Mouse (Mus musculus): ENCODE measurements around the gene Fermt2.

Fermt2 gene

DNA sequence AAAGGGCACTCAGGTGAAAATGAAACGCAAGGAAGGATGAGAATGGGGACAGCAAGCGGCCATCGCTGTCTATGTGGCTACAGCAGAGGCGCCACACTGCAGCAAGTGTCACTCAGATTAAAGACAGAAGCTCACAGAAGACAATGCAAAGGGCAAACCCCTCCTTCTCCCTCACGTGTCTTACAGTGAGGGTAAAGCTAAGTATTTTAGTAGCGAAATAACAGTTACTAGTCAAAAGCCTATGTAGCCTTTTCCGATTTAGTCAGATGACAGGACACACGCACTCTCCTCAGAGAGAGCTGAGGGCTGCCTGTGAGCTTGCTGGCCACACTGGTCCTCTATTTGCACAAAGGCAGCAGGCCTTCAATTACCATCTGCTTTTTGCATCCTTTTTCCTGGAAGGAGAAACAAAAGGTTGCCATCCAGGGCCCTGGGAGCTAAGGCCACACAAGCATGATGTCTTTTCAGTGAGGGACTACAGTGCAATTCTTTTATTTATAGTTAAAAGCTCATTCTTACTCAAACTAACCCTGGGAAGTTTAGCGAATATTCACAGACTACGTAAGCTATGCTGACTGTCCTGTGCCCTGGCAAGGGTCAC, 66.9 kb downstream of the Fermt2 start:
- DNase-seq (ENCODE audit: low read depth): no peak

DNA sequence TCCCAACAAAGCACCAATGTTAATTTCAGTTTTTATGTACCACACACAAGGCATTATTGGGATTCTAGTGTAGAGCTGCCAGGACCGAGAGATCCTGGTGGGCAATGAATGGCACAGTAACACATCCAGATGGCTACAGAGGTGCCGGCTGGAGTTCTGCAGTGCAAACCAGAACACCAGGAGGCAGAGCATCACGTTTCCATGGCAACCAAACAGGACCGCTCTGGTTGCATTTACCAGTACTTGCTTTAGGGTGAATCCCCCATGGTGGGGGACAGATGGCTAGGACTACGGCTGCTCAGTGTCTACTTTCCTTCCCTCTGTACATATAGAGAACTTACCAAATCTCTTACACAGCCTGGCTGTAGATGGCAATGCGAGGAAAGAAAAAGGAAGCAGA, 67.5 kb downstream of the Fermt2 start:
- DNase-seq (ENCODE audit: low read depth): no peak

DNA sequence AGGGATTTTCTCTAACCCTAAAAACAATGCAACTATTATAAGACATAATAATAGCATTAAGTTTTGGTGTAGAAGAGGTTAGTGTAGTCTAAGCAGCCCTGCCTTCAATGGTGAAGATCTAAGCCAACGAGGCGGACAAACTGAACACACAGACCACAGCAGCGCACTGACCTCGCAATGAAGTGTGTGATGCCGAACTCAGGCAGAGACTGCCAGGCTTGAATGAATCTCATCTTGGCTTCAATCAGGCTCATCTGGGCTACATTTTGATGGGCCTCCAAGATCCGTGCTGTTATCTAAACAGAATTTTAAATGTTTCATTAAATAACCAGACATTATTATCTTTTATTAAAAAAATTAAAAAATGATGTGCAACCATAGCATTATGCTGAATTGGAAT, 68.0 kb downstream of the Fermt2 start:
- no peak for DNase-seq (ENCODE audit: low read depth)

DNA sequence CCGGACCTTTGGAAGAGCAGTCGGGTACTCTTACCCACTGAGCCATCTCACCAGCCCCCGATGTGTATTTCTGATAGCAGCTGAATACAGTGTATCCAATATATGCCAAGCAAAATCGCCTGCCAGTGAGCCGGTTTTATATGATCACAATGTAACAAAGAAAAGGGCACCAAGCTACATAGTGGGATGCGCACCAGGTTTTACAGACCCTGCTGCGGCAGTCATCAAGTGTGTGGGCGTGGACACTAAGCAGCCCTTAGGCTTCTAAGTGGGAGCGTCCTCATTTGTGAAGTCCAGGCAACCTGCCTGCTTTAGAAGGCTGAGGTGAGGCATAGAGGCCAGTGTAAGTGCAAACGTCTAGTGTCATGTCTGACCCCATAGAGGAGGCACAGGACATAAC, 69.4 kb downstream of the Fermt2 start:
- DNase-seq (ENCODE audit: low read depth): no peak

DNA sequence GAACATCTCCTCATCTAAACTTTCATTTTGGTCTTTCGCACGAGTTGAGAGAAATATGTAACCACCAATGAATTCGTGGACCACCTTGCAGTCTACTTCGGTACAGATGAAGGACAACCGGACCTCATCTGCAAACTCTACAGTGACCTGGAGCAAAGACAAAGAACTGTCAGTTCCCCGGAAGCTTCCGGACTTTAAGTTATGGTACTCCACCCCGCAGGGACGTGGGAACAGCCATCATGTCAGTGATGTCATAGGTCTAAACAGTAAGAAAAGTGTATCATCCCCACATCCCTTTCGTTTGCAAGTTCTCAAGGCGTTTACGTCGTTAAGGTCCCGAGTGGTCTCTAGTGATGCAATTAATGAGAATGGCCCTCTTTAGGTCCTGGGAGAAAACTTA, 70.0 kb downstream of the Fermt2 start:
- no peak for DNase-seq (ENCODE audit: low read depth)

DNA sequence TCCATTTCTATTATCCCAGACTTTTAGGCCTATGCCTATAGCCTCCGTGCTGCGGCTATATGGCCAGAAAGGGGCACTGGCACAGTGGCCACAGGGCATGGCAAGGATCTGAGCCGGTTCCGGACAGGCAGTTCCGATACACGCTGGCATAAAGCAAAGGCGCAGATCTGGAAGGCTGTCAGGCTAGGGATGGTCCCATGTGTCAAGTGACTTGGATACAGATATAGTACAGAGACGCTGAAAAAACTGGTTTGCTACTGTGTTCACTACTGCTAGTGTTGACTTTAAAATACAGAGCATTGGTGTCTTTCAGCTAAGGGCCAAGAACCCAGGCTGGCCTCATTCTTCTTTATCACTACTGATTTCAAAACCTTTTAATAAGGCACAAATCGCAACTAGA, 72.9 kb downstream of the Fermt2 start:
- DNase-seq (ENCODE audit: low read depth): no peak

DNA sequence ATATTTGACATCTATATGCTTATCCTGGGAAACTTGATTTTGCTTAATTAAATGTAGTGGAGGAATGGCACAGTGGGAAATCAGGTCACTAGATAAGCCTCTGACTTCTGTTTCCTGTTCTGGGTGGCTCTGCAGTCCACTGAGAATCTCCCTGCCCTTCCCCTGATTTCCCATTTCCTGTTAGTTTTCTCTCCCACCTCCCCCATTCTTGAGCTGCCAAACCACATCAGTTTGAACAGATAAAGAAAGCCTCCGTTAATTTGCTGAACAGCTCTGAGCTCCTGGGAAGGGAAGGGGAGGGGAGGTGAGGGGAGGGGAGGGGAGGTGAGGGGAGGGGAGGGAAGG, 73.4 kb downstream of the Fermt2 start:
- DNase-seq (ENCODE audit: low read depth): no peak

DNA sequence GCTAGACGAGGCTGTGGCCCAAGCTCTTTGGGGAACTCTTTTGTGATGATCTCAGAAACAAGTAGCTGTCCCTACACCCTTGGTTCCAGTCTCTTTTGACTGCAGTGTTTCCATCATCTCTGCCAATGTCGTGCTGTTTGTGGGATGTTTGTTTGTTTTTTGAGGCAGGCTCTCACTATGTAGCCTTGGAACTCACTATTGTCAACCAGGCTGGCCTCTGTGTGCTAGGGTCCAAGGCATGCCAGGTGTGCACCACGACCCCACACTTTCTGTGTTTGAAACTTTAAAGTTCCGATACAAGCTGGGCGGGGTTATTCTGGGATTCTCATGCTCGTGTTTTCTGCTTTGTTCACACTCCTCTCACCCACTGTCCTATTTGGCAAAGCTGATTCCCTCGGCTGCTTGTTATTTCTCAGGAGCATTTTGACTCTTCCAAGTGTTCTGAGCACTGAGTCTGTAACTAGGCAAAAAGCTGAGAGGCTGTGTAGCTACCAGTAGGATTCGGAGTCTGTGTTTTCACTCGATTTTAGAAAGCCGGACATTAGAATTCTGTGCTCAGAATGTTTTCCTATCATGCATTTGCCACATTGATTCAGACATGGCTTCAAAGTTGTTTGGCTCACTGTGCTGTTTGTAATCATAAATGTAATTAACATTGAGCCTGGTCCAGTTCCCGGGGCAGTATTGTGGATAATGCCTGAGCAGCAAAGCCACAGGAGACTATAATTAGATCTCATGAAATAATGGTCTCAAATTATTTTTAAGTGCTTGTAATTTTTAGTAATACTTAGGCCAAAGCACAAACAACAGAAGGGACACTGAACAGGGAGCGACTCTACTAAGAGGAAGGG, 74.0 kb downstream of the Fermt2 start:
- DNase-seq (ENCODE audit: low read depth): no peak

DNA sequence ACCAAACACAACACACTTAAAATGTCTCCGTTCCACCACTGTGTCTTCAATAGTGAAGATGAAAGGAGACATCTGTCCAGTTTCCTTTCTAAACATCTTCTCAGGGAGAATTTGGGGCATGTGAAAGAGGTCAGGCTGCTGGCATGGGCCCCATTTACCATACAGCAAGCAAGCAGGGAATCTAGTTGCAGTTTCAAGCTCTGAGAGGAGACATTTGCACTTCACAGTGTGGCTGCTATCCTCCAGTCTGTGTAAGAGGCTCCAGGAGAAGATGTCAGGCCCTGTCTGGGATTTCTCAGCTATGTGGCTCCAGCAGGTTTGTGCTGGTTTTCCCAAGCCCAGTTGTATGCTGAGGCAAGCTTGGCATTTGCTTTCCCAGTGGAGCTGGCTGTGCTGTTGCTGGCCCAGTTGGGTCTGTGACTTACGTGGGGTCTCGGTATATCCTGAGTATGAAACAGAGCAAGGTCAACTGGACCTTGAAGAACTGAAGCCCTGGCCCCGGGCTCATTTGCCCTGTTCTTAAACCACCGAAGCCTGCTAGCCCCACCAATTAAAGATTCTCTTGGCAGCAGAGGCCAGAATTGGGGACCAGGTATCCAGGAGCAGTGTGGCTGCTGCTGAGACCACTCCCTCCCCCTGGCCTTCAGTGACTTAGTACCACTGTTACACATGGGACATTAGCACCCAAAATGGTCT, 76.2 kb downstream of the Fermt2 start:
- no peak for DNase-seq (ENCODE audit: low read depth)

DNA sequence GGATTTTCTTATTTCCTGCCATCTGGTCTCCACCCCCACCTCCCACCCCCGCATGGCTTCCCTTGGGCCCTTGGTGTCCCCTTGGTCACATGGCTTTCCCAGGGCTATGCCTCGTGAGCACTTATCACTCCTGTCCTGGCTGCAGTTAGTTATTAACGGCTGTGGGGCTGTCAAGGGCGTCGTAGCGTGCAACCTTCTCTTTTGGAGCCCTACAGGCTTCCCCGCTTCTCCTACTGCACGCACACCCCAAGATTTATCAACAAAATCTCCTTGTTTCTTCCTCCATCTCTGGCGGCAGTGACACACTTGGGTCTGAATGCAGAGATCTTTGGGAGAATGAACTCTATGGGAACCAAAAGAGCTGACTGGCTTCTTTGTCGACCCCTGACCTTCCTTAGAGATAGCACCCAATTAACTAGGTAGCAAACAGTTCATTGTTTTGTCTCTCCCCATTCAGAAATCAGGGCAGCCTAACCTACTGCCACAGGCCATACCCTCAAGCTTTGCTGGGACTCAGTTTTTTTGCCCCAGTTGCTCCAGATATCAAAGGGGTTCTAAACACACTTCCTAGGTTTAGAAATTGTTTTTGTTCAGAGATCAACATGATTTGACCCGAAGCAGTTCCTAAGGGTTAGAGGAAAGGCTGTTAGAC, 76.9 kb downstream of the Fermt2 start:
- no peak for DNase-seq (ENCODE audit: low read depth)

DNA sequence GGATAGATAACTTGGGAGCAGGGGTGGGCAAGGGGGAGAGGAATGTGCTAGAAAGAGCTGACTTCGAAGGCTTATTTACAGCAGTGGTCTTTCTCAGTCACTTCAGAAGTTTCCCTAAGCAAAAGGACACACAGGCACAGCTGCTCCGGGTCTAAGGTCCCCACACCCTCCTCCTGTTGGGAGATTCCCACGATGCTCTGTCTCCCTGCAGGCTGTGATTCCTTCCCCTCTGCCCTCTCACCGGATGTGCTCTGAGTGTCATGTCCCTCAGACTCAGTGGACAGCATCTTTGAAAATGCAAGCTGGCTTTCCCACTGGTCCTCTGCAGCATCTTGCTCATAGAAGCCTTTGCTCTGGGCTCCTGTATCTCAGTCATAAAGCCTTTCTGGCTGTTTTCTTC, 77.8 kb downstream of the Fermt2 start:
- DNase-seq (ENCODE audit: low read depth): no peak

DNA sequence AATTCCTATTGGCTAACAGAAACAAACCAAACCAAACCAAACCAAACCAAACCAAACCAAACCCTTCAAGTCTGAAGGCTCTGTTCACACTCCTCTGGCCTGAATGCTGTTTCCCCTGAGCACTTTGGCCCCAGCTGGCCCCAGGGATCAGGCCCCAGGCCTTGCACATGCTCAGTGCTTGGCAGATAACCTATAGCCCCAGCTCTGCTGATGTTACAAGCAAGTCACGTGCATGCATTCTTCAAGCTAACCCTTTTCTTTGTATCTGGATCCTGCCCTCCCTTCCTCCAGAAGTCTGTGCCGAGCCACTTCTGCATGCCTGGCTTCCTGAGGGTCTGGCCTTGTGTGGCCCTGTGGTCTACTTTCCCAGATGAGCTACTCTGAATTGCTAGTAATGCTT, 78.8 kb downstream of the Fermt2 start:
- DNase-seq (ENCODE audit: low read depth): no peak

DNA sequence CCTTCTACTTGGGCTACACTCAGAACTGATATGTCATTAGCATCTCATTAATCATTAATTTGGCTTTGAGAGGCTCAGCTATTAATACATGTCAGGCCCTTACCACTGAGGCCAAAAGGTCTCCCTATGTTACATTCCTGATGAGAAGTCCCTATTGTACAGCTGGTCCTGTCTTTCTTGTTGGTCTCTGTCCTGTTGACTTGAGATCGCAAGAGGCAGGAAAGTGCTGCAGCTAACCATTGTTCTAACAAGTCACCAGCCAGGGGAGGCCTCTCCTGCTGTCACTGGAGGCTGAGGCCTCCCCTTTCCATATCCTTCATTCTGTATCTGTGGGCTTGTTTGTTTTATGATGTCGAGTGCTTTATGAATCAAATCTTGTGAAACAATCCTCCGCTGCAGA, 83.1 kb downstream of the Fermt2 start:
- no peak for DNase-seq (ENCODE audit: low read depth)

DNA sequence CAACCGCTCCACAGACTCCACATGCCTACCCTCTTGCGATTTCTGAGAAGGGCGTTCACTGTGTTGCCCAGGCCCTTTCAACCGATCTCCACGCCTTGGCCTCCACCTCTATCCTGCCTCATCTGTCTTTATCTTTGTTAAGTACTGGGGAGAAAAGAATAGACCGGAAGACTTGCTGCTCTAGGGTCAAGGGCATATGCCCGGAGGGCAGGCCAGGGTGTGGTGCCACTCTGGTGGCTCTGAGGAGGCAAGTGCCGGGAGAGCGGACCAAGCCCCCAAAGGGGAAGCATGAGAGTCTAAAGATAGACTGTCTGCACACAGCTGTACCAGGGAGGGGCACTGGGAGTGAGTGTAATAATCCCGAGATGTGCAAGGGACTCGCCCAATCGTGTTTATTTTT, 84.5 kb downstream of the Fermt2 start:
- no peak for DNase-seq (ENCODE audit: low read depth)

DNA sequence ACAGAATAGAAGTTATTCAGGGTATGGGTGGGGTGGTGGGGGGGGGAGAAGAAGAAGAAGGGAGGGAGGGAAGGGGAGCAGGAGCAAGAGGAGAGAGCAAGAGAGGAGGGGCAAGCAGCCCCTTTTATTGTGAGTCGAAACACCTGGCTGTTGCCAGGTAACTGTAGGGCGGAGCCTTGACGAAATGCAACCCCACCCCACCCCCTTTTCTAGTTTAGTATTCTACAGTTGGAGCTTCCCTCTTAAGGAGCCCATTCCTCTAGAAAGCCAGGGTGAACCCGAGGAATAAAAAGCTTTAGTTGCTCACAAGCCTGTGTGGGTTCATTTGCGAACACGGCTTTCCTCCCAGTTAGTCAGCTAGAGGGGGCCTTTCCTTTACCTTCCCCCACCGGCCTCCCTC, 85.0 kb downstream of the Fermt2 start:
- DNase-seq (ENCODE audit: low read depth): no peak

DNA sequence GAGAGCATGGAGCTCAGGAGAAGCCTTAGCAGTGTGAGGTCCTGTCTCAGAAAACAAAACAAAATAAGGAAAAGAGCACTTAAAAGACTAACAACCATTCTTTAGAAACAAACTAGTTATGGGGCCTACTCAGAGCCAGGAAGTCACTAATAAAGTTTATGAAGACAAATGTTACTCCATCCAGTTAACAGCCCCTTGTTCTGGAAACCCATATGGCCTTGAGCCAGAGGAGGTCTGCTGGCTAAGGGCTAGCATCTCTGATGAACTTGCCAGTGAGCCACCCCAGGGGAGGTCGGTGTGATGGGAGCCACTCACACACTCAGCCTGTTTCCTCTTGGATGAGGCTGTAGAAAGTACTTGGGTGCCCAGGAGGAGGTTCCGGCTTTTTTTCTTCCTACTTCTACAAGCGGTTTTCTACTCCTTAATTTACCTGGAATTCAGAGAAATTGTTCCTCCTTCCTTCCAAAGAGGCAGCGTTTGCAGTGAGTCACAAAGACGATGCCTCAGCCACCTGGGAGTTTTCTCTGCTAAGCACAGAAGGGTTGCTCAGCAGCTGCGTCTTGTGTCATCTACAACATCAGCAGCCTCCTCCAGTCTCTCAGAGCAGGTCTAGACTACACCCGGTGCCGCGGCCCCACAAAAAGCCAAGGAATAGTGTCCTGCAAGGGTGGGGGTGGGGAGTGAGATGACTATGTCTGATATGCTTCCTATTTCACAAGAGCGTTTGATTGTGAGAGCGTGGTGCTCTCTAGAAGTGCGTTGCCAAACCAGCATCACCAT, 86.9 kb downstream of the Fermt2 start:
- DNase-seq (ENCODE audit: low read depth): peak; percentile 37

DNA sequence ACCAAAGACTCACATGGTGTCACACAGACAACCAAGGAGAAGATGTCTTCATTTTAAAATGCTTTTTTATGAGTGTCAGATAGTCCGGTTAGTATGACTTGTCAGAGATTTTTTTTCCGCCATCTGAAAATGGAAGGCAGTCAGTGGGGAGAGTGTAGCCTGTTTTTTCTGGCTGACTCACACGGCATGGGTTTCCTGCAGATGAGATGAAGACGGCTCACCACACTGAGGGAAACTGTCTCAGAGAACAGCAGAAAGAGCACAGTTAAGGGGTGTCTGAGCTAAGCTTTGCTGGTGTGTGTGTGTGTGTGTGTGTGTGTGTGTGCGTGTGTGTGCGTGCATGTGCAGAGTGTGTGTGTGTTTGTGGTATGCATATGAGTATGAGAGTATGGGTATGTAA, 88.6 kb downstream of the Fermt2 start:
- no peak for DNase-seq (ENCODE audit: low read depth)

DNA sequence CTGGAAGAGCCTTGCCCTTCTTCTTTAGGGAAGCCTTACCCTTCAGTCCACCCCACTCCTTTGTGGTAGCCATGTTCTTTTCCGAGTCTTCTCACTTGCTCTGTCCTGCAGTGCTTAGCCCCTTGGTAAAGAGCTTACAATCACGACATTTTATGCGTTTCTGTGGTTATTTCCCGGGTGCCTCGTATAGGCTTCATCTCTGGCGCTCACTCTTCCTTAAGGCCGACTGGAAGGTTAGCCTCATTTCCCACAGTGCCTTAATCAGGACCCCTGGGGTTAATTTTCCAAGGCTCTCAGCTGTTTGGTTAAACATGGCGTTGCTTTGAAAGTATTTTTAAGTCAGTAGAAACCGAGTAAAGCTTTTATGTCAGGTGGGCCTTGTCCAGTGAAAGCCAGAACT, 90.5 kb downstream of the Fermt2 start:
- no peak for DNase-seq (ENCODE audit: low read depth)

DNA sequence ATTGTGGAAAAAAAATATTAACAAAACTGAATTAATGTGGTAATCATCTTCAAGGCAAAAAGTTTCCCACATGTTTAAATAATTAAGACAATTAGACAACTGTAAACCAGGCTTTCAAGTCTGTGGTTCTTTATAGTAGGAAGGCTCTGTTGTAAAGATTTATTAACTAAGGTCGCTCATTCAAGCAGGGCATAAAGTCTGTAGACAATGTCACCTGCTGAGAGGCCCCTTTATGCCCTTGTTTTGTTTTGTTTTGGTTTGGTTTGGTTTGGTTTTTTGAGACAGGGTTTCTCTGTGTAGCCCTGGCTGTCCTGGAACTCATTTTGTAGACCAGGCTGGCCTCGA, 91.0 kb downstream of the Fermt2 start:
- no peak for DNase-seq (ENCODE audit: low read depth)

DNA sequence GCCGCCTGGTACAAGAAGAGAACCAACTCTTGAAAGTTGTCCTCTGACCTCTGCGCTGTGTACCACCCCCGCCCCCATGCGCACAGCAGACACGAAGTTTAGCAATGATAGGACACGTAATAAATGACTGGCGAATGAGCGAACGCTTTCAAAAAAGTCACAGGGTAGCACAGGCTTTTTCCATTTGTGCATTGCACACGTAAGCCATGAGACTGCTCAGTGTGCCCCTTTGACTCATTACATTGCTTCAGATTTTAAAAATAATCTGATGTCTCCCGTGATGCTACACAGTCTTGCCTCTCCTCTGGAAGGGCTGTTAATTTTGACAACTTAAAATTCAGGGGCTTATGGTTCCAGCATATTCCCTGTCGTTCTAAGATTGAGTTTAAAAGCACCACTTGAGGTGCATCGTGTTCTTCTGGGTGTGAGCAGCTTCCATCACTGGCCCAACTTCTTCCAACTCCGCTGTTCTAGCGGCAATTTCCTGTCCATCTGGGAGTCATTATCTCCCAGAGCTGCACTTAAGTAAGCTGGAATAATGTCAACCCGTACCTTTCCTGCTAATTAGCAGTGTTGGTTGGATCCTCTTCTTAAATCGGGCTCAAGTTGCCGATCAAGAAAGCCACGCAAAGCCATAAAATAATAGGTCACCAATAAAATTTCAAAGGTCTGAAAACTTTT, 91.5 kb downstream of the Fermt2 start:
- peak; percentile 23 for DNase-seq (ENCODE audit: low read depth)

DNA sequence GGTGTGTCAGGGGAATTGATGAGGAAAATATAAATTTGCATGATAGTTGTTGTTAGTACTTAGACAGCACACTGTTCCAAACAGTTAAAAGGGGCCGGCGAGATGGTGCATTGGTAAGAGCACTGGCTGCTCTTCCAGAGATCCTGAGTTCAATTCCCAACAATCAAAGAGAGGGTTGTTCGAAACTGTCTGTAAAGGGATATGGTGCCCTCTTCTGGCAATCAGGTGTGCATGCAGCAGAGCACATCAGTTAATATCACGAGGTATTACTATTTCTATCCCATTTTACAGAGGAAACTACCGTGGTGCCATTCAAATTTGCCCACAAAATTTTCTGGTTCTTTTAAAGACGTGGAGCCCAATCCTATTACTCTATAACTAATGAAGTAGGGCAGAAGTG, 95.7 kb downstream of the Fermt2 start:
- DNase-seq (ENCODE audit: low read depth): no peak

DNA sequence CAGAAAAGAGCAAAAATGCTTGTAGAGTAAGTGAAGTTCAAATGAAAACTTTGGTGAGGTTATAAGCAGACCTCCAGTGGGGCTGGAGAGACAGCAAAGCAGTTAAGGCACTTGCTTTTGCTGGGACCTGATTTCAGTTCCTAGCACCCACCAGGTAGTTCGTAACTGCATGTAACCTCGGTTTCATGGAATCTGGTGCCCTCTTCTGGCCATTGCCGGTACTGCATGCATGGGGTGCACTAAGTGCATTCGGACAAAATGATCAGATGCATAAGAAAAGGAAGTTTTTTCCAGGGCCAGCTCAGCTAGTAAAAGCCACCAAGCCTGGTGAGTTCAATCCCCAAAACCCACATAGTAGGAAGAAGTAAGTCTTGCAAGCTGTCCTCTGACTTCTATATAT, 97.9 kb downstream of the Fermt2 start:
- DNase-seq (ENCODE audit: low read depth): no peak

All from fibroblast of lung, adult 2 months (primary cell).